Mouse (Mus musculus) telencephalon, adult 2 months (tissue): ENCODE measurements around the gene Art4.

Source experiments
- DNase-seq: peaks from one replicate; pipeline ENCODE4 v3.0.0-alpha.2; 2011; ENCODE audit warnings: low read depth, low spot score

The Art4 gene

DNA sequence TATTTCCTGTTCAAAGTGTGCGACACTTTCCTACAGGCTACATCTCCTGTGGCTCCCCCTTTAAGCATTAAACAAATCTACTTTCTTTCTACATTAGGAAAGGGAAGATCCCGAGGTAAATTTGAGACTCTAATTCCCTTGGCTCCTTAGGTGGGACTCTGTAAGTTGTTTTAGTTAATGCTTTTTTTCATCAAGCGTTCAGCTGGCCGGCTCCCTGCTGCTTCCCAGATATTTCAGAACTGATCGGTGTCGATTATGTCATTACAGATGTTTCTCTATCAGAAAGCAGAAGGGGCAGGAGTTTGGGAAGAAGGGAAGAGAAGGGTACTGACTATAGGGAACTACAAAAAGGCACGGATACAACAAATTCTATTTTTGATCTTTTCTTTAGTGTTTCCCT is 30.4 kb downstream of the Art4 start:
- DNase-seq = no peak

DNA sequence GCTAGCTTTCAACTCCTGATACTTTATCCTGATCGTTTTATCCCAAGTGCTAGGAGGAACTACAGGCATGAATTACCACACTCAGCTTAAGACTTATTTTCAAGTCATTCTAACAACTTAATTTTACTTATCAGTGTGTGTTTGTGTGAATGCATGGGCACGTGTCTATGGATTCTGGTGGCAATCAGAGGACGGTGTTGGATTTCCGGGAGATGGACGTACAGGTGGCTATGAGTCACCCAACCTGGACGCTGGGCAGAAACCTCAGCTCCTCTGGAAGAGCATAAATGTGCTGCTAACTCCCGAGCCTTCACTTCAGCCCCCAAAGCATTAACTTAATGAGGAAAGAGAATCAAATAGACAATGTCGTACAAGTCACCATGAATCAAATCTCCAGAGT is 32.5 kb downstream of the Art4 start:
- no peak for DNase-seq

DNA sequence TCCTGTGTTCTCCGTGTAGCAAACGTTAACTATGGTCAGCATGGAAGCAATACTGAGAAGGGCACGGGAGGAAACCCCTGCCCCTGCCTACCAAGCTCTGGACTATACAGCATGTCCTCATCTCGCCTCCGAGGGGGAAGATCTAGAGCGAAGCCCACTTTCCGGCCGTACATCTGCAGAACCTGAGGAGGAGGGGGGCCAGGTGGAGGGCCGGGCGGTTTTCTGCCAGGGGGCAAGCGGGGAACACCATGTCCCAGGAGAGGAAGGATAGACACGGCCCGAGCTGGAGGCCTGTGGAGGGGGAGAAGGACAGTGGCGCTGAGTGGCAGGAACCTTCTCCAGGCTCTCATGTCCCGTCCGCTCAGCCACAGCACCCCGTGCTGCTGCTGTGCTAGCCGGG is 36.4 kb downstream of the Art4 start:
- no peak for DNase-seq

DNA sequence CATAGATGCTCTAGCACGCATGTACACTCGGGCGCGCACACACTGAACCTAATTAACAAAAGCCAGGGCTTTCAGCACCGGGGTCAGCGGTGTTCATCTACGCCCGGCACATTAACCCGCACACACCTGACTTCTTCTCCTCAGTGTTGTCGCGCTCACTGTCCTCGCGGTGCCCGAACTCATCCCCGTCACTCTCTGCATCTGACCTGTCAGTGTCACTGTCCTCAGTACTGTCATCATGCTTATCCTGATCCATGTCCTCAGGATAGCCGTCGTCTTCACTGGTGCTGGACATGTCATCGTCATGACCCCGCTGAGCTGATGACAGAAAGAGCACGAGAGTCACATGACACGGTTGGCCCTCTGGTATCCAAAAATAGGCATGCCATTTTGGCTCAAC is 37.2 kb downstream of the Art4 start:
- DNase-seq = no peak

GRCm38 (mm10) chr6:136817549-136817948 is 40.0 kb downstream of the Art4 start:
- peak; percentile 97 for DNase-seq

DNA sequence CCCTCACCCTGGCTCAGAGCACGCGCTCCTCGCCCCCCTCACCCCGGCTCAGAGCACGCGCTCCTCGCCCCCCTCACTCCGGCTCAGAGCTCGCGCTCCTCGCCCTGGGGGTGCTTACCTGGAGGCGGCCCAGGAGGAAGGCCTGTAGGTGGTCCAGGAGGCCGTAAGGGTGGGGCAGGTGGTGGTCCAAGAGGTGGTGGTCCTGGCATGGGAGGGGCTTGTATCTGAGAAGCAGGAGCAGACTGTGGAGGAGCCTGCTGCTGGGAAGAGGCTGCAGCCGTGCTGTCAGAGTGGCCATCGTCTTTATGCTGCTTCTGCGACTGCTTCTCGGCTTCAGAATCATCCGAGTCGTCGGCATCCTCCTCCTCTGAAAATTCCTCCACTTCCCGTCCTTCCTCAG is 40.7 kb downstream of the Art4 start:
- DNase-seq = no peak

- DNase-seq = no peak
Measured at GRCm38 (mm10) chr6:136815381-136815780, 42.2 kb downstream of the Art4 start.

GRCm38 (mm10) chr6:136813117-136813516 is 44.4 kb downstream of the Art4 start:
- peak; percentile 68 for DNase-seq

GRCm38 (mm10) chr6:136811196-136811595 is 46.3 kb downstream of the Art4 start:
- no peak for DNase-seq

GRCm38 (mm10) chr6:136809673-136810072 is 47.9 kb downstream of the Art4 start:
- DNase-seq = no peak

DNA sequence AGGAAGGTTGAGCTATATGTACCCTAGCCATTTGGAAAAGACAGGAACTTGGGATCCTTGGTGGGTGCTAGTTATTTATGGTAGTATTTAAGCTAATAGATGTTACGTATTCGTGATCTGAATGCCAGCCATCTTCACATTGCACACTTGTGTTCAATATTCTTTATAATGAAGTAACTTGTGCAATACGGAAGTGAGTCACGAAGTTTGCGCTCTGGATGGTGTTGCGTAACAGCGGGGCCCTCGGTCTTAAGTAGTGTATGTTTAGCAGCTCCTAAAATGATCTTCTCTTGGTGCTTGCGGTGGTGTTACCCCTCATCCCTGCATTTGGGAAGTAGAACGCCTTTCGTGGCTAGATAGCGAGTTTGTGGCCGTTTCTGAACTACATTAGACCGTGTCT is 48.5 kb downstream of the Art4 start:
- no peak for DNase-seq

- no peak for DNase-seq
Measured at GRCm38 (mm10) chr6:136808631-136809046, 48.9 kb downstream of the Art4 start.

- DNase-seq = peak; percentile 95
Measured at GRCm38 (mm10) chr6:136808014-136808417, 49.5 kb downstream of the Art4 start, which contains the start of gene H2afj. TSS of gene H2afj (plus strand) at chr6:136808244.

GRCm38 (mm10) chr6:136807395-136808013 is 50.0 kb downstream of the Art4 start:
- no peak for DNase-seq

DNA sequence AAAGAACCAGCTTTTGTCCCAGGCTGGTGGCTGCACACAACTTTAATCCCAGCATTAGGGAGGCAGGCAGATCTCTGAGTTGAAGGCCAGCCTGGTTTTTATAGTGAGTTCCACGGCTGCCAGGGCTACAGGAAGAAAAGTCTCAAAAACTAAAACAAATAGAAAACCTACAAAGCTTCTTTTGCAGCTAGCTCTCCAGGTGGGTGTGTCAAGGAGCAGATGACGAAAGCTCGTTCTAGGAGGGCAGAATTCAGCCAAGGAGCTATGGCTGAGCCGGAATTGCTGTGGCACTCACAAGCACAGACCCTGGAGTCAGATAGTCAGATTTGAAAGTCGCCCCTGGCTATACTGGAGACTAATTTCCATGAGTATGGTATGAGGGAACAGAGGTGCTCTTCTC is 50.7 kb downstream of the Art4 start:
- no peak for DNase-seq

DNA sequence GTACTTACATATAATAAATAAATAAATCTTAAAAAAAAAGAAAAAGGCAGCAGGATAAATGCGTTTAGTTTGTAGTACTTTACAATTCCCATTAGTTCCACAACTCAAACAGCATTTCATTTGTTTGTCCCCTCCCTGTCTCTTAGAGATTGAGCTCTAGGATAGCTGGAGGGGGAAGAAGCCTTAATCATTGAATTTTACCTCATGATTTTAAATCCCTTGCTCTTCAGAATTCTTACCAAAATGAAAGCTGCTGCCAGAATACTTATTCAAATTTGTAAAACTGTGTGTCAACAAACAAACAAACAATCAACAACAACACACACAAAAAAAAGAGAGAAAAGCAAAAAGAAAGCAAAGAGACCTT is 52.1 kb downstream of the Art4 start:
- DNase-seq = no peak

GRCm38 (mm10) chr6:136804705-136805408 is 52.7 kb downstream of the Art4 start:
- DNase-seq = no peak

DNA sequence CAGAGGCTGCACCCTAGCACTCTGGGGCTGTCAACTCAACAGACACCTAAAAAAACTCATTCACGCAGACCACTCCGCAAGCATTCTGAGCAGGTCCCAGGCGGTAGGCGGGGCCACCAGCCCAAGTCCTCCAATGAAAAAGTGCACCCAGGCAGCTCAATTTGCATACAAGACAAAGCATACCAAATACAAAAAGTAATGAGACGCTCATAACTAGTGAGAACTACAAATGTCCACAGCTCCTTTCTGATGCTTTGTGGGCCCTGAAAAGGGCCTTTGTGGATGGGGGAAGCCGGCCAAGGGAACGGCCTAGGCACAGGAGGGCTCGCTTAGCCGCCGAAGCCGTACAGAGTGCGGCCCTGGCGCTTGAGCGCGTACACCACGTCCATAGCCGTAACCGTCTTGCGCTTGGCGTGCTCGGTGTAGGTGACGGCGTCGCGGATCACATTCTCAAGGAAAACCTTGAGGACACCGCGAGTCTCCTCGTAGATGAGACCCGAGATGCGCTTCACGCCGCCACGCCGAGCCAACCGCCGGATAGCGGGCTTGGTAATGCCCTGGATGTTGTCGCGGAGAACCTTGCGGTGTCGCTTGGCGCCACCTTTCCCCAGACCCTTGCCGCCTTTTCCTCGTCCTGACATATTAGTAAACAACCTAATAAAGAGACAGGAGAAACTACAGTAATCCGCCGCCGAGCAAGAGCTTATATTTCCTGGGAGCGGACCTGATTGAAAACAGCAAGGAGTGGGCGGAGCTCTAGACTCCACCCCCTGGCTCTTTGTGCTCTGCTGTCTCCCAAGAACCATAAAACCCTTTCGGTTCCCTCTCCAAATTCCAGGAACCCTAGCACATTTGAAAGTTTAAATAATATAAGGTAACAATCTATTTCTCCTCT is 53.5 kb downstream of the Art4 start, which contains the start of gene Hist4h4:
Gene Hist4h4 (minus strand): TSS at position 677 of the 895 bp plus-strand sequence.
- DNase-seq = peak; percentile 92

DNA sequence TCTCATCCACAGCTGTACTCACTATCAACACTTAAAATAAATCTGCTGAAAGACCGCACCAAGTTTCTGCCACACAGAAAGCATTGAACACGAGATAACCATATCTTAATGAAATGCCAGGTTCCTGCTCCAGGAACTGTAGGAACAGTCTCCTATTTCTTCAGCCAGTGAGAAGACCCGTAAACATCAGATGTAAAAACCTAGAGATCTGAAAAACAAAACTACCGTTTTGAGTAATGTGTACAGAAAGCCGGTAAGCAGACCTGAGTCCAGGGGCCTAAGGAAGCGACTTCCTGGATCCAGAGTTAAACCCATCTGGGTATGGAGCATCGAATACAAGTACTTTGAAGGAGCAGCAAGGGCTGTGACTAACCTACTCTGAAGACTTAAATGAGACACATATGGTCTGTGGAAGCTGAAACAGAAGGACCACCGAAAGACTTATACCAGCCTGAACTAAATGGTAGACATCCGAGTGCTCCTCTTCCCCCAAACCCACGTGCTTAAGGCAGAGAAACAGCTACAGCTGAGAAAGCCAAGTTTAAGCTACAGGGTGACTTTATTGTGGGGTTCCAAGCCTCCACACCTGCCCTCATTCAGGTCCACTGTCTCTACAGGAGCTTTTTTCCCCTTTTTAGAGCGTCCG is 54.3 kb downstream of the Art4 start:
- DNase-seq = no peak

GRCm38 (mm10) chr6:136801274-136801673 is 56.3 kb downstream of the Art4 start:
- DNase-seq = no peak

- no peak for DNase-seq
Measured at GRCm38 (mm10) chr6:136800710-136801109, 56.8 kb downstream of the Art4 start.
